Mouse (Mus musculus) brain, adult 2 months (tissue): ENCODE measurements at regions not wholly inside any gene's neighbourhood (a gene's known extent, or its start where the extent isn't known, plus 50 kb on each side); places are given as distances from the start of the nearest gene placed in this dataset.
A peak's percentile ranks its signal among the peaks of the same experiment; 100 is the strongest.
"Not testable (repeated sequence)": the region's sequence is repeated elsewhere in the genome, so short reads cannot be mapped to it uniquely, and the experiment has no call there.

Source experiments
- DNase-seq: peaks from one replicate; pipeline ENCODE4 v3.0.0; 2011; ENCODE audit warnings: low read depth, low spot score

- DNase-seq, result peak; percentile 7
Observed at GRCm38 (mm10) chr8:20812164-20812872, 80.2 kb upstream of the Defb33 start.

DNA sequence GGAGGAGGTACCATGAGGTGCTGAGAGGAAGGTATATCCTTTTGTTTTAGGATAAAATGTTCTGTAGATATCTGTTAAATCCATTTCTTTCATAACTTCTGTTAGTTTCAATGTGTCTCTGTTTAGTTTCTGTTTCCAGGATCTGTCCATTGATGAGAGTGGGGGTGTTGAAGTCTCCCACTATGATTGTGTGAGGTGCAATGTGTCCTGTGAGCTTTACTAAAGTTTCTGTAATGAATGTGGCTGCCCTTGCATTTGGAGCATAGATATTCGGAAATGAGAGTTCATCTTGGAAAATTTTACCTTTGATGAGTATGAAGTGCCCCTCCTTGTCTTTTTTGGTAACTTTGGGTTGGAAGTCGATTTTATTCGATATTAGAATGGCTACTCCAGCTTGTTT is 79.0 kb upstream of the Defb33 start:
- not testable (repeated sequence) for DNase-seq

- not testable (repeated sequence) for DNase-seq
Observed at GRCm38 (mm10) chr8:20822434-20822833, 70.0 kb upstream of the Defb33 start.

GRCm38 (mm10) chr8:20823219-20823618 is 69.2 kb upstream of the Defb33 start:
- not testable (repeated sequence) for DNase-seq

DNA sequence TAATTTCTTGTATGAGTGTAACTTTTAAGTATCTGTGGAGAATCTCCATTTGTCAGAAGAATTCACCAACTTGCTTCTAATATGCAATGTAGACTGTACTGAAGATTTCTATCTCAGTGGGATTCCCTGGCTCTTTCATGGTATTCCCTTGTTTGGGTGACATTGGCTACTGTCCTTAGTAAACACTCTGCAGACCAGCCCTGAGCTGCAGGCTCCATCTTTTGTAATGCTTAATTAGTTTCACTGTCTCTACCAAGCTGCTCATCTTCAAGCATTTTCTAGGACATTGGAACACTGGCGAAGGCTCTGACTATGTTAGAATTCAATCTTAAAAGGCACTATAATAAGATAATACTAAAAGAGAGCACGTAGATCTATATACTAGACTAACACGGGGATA is 53.0 kb upstream of the Defb33 start:
- DNase-seq, result not testable (repeated sequence)
